Mouse (Mus musculus): Measurements from ENCODE around the gene Ltbp4.

GRCm38 (mm10) chr7:27364379-27364778, 26.9 kb upstream of the Ltbp4 start:
- TF ChIP-seq CTCF (IDR thresholded peaks at IDR 0.05; ENCODE audit: borderline replicate concordance, insufficient read depth, low read depth, low read length), result no peak
- TF ChIP-seq POLR2A (IDR thresholded peaks at IDR 0.05; ENCODE audit: borderline replicate concordance, insufficient read depth, low read length), result no peak

Data from cerebellum, adult 2 months (tissue).